Mouse (Mus musculus): ENCODE measurements around the gene Stx8. TPM values are rescaled to one million over a fixed set of nuclear protein-coding genes. Genes with fewer than 3 reads are reported as not detected.

Gene Stx8
- polyA plus RNA-seq, 1 experiment: 15.9 TPM

DNA sequence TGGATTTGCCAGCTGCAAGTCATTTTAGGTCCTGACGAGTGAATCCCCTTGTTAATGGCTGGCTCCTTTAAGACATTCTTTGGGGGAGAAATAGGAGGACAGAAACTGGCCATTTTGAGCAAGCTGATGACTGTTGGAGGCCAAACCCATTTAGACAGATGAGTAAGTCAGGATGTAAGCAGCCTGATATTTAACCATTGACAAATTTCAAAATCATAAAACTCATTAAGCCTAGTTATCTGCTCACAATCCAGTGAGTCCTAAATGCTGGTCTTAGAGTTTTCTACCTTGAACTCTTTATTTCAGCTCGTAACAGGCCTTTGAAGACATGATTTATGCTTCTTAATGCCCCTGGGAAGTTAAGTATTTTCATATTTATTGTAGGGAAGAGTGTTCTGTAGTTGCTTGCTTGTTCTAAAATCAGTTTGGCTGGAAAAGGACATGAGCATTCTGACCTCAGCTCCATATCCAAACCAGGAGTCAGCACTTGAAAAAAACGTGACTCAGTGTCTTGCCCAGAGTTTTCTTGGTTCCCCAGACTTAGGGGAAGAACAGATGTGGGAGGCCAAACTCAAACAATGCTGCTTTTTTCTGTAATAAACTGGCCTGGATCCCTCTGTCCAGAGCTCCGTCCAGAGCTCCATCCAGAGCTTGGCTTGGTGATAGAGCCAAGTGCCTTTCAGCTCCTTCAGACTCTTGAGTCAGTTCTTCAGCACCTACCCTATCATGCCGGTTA lies 92.6 kb downstream of the Stx8 start:
- Histone ChIP-seq H3K36me3 (ENCODE audit: control insufficient read depth, insufficient read depth) (no peaks in the 10 kb centered on the region), H3K79me2 (ENCODE audit: control insufficient read depth, insufficient read depth) (no peaks in the 10 kb centered on the region), H3K27me3 (ENCODE audit: control insufficient read depth, insufficient read depth, insufficient read length) (no peaks in the 10 kb centered on the region), H3K4me3 (ENCODE audit: insufficient read depth, poor library complexity, severe bottlenecking) (no peak overlapping the region), H3ac (ENCODE audit: control insufficient read depth, insufficient read length, low read depth) (no peak overlapping the region), H3K79me3 (ENCODE audit: low read depth) (no peaks in the 10 kb centered on the region)
- TF ChIP-seq MYOD1 (IDR thresholded peaks at IDR 0.05; ENCODE audit: control insufficient read depth, insufficient read length, low read depth) (no peak), USF1 (IDR thresholded peaks at IDR 0.05; ENCODE audit: low read depth) (no peak), FOSL1 (IDR thresholded peaks at IDR 0.05; ENCODE audit: insufficient read depth, low read length, poor library complexity, severe bottlenecking) (no peak), MAX (IDR thresholded peaks at IDR 0.05) (no peak), MYOG (IDR thresholded peaks at IDR 0.05; ENCODE audit: control insufficient read depth, extremely low read depth, insufficient read length) (no peak), CTCF (IDR thresholded peaks at IDR 0.05; ENCODE audit: control insufficient read depth, insufficient read depth, insufficient read length) (no peak), CEBPB (IDR thresholded peaks at IDR 0.05; ENCODE audit: low read depth) (no peak)

DNA sequence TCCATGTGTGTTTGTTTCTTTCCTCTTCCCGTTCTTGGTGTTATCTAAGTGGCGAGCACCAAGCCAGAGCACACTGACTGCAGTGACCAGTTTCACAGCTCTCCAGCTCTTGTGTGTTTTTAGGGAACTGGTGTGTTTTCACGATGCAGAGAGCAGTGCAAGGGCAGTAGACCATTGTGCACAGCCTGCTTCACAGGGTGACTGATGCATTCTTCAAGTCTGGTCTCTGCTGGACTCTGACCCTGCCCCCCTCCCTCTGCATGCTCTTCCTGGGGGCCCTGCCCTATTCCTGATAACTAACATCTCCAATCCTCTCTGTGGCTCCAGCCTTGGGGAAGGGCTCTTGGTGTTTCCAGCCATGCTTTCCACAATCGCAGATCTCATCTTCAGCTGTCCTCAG lies 94.7 kb downstream of the Stx8 start:
- TF ChIP-seq FOSL1 (IDR thresholded peaks at IDR 0.05; ENCODE audit: insufficient read depth, low read length, poor library complexity, severe bottlenecking): no peak
- no peak for TF ChIP-seq MYOD1 (IDR thresholded peaks at IDR 0.05; ENCODE audit: control insufficient read depth, insufficient read length, low read depth)
- no peak for TF ChIP-seq CTCF (IDR thresholded peaks at IDR 0.05; ENCODE audit: control insufficient read depth, insufficient read depth, insufficient read length)
- no peak for TF ChIP-seq MAX (IDR thresholded peaks at IDR 0.05)
- no peak for TF ChIP-seq USF1 (IDR thresholded peaks at IDR 0.05; ENCODE audit: low read depth)
- Histone ChIP-seq H3K27me3 (ENCODE audit: control insufficient read depth, insufficient read depth, insufficient read length) (no peaks in the 10 kb centered on the region), H3K79me3 (ENCODE audit: low read depth) (no peaks in the 10 kb centered on the region), H3K79me2 (ENCODE audit: control insufficient read depth, insufficient read depth) (no peaks in the 10 kb centered on the region), H3ac (ENCODE audit: control insufficient read depth, insufficient read length, low read depth) (no peak overlapping the region), H3K4me3 (ENCODE audit: insufficient read depth, poor library complexity, severe bottlenecking) (no peak overlapping the region), H3K36me3 (ENCODE audit: control insufficient read depth, insufficient read depth) (no peaks in the 10 kb centered on the region)

DNA sequence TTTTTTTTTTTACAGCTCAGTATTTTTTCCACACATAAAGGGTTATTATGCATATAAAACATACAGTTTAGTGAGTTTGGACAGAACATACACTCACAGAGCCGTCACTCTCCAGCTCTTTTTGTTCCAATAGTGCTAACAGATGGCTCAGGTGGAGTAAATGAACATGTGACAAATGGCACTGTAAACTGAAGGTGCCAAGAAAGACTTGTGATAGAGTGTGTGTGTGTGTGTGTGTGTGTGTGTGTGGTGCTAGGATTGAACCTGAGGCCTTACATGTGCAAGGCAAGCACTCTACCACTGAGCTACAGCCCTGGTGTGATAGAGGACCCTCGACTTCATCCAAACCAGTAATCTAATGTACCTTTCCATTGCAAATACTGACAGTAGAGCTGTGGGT lies 96.1 kb downstream of the Stx8 start:
- TF ChIP-seq MYOD1 (IDR thresholded peaks at IDR 0.05; ENCODE audit: control insufficient read depth, insufficient read length, low read depth) (no peak), CEBPB (IDR thresholded peaks at IDR 0.05; ENCODE audit: low read depth) (no peak), MAX (IDR thresholded peaks at IDR 0.05) (no peak), FOSL1 (IDR thresholded peaks at IDR 0.05; ENCODE audit: insufficient read depth, low read length, poor library complexity, severe bottlenecking) (no peak), CTCF (IDR thresholded peaks at IDR 0.05; ENCODE audit: control insufficient read depth, insufficient read depth, insufficient read length) (no peak), USF1 (IDR thresholded peaks at IDR 0.05; ENCODE audit: low read depth) (no peak), MYOG (IDR thresholded peaks at IDR 0.05; ENCODE audit: control insufficient read depth, extremely low read depth, insufficient read length) (no peak)
- H3K27me3 ChIP-seq (ENCODE audit: control insufficient read depth, insufficient read depth, insufficient read length): no peaks in the 10 kb centered on the region
- H3ac ChIP-seq (ENCODE audit: control insufficient read depth, insufficient read length, low read depth): no peak overlapping the region
- H3K79me3 ChIP-seq (ENCODE audit: low read depth): no peaks in the 10 kb centered on the region
- H3K4me3 ChIP-seq (ENCODE audit: insufficient read depth, poor library complexity, severe bottlenecking): no peak overlapping the region
- no peaks in the 10 kb centered on the region for H3K79me2 ChIP-seq (ENCODE audit: control insufficient read depth, insufficient read depth)
- no peaks in the 10 kb centered on the region for H3K36me3 ChIP-seq (ENCODE audit: control insufficient read depth, insufficient read depth)

DNA sequence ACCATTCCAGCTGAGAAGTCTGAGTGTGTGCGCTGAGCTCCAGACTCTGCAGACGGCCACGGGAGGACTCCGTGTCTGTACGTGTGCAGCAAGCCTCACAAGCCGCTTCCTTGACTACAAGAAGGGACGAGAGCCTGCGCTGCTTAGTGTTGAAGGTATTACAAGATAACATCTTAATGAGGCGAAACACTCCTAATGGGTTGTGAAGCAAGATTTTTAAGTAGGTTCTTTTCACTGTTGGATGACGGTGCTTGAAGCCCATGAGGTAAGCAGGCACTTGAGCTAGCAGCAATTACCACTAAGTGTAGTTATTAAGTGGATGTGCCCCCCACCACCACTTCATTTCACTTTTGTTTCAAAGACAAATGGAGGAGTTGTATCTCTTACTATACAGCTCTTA lies 101.8 kb downstream of the Stx8 start:
- TF ChIP-seq FOSL1 (IDR thresholded peaks at IDR 0.05; ENCODE audit: insufficient read depth, low read length, poor library complexity, severe bottlenecking): no peak
- TF ChIP-seq MAX (IDR thresholded peaks at IDR 0.05): no peak
- no peak for TF ChIP-seq MYOD1 (IDR thresholded peaks at IDR 0.05; ENCODE audit: control insufficient read depth, insufficient read length, low read depth)
- TF ChIP-seq MYOG (IDR thresholded peaks at IDR 0.05; ENCODE audit: control insufficient read depth, extremely low read depth, insufficient read length): no peak
- no peak for TF ChIP-seq CEBPB (IDR thresholded peaks at IDR 0.05; ENCODE audit: low read depth)
- TF ChIP-seq CTCF (IDR thresholded peaks at IDR 0.05; ENCODE audit: control insufficient read depth, insufficient read depth, insufficient read length): no peak
- TF ChIP-seq USF1 (IDR thresholded peaks at IDR 0.05; ENCODE audit: low read depth): no peak
- no peaks in the 10 kb centered on the region for H3K27me3 ChIP-seq (ENCODE audit: control insufficient read depth, insufficient read depth, insufficient read length)
- no peak overlapping the region for H3K4me3 ChIP-seq (ENCODE audit: insufficient read depth, poor library complexity, severe bottlenecking)
- no peaks in the 10 kb centered on the region for H3K36me3 ChIP-seq (ENCODE audit: control insufficient read depth, insufficient read depth)
- no peaks in the 10 kb centered on the region for H3K79me2 ChIP-seq (ENCODE audit: control insufficient read depth, insufficient read depth)
- H3ac ChIP-seq (ENCODE audit: control insufficient read depth, insufficient read length, low read depth): no peak overlapping the region
- H3K79me3 ChIP-seq (ENCODE audit: low read depth): no peaks in the 10 kb centered on the region

DNA sequence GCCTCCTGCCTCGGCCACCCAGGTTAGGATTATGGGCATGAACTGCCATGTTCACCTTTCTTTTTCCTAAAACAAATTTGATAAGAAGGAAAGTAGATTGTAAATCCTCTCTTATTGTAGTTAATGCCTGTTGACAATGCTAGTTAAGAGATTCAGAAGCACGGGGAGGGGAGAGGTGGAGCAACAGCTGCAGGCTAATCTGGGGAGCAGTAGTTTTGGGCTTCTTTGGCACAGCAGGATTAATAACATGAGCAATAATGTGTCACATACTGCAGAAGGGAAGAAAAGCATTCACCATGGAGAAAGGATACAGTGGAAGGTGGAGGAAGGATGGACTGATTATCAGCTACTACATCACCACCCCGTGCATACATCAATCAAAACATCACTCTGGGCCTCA lies 104.1 kb downstream of the Stx8 start:
- H3K79me3 ChIP-seq (ENCODE audit: low read depth): no peaks in the 10 kb centered on the region
- no peaks in the 10 kb centered on the region for H3K79me2 ChIP-seq (ENCODE audit: control insufficient read depth, insufficient read depth)
- no peak overlapping the region for H3K4me3 ChIP-seq (ENCODE audit: insufficient read depth, poor library complexity, severe bottlenecking)
- peak; percentile 76 for TF ChIP-seq MYOD1 (IDR thresholded peaks at IDR 0.05; ENCODE audit: control insufficient read depth, insufficient read length, low read depth)
- TF ChIP-seq CEBPB (IDR thresholded peaks at IDR 0.05; ENCODE audit: low read depth): no peak
- TF ChIP-seq CTCF (IDR thresholded peaks at IDR 0.05; ENCODE audit: control insufficient read depth, insufficient read depth, insufficient read length): no peak
- no peak for TF ChIP-seq MAX (IDR thresholded peaks at IDR 0.05)
- no peak for TF ChIP-seq MYOG (IDR thresholded peaks at IDR 0.05; ENCODE audit: control insufficient read depth, extremely low read depth, insufficient read length)
- TF ChIP-seq USF1 (IDR thresholded peaks at IDR 0.05; ENCODE audit: low read depth): no peak
- TF ChIP-seq FOSL1 (IDR thresholded peaks at IDR 0.05; ENCODE audit: insufficient read depth, low read length, poor library complexity, severe bottlenecking): no peak
- H3ac ChIP-seq (ENCODE audit: control insufficient read depth, insufficient read length, low read depth): no peak overlapping the region
- no peaks in the 10 kb centered on the region for H3K36me3 ChIP-seq (ENCODE audit: control insufficient read depth, insufficient read depth)
- H3K27me3 ChIP-seq (ENCODE audit: control insufficient read depth, insufficient read depth, insufficient read length): no peaks in the 10 kb centered on the region
